Mouse (Mus musculus): ENCODE results near the gene Lum. TPM values are rescaled to one million over a fixed set of nuclear protein-coding genes. Genes with fewer than 3 reads are reported as not detected.

Lum gene
- total RNA-seq (2015; ENCODE audit: low replicate concordance) (not detected in 2 replicates), total RNA-seq (2017; ENCODE audit: low replicate concordance) (not detected in 2 replicates)

DNA sequence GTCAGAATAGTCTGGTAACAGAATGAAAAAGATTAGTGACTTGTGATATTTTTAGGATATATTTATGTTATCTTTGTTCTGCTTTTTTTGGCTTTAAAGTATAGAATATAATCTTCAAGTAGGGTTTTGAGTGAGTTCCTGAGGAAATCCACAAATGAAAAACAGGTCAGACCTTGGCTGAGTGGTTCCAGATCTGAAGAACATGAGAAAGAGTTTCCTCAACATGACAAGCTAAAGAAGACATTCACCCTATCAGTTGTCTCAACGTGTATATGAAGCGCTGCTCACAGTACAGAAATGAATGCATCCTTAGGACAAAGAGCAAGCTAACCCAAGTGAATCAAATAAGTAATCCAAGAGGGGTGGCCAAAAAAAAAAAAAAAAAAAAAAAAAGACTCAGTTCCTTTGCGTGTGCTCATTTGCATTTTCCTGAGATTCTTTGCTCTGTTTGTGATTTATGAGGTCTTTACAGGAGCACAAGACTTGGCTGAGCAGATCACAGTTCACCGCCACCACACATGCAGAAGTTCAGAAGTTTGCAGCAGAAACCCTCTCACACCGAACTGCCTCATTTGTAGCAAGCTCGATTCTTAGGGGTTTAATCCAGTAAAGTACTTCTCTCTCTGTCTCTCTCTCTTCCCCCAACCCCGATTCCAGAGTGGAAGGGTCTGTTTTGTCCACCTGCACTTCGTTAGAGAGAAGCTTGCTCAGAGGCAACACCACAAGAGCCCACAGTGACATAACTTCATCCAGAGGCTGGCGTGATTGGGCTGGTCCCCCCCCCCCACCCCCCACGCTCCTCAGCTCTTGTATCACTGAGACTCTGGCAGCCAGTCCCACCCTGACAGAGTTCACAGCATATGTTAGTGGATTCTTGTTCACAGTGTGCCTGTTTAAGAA, at the start of gene Lum:
TSS of gene Lum (plus strand) at position 172 of the 900 bp plus-strand sequence.
- ATAC-seq (replicated peaks; ENCODE audit: low FRiP score, poor library complexity, severe bottlenecking), result no peak

DNA sequence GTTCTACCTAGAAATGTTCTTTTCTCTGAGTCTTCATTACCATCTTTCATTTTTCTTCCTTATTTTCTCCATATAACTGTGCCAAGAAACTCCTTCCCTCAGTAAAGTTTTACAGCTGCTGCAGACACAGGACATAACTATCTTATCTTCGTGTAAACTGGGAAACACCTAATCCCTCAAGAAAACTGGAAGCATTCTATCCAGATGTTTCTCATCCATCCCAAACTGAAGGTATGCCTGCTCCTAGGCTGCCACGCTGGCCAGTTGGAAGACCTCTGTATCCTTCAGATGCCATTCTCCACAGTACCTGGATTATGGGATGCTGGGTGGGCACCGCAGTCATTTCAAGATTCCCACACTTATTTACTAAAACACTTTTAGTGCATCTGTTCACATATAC, 41.6 kb upstream of the Lum start:
- ATAC-seq (replicated peaks; ENCODE audit: low FRiP score, poor library complexity, severe bottlenecking), result no peak

DNA sequence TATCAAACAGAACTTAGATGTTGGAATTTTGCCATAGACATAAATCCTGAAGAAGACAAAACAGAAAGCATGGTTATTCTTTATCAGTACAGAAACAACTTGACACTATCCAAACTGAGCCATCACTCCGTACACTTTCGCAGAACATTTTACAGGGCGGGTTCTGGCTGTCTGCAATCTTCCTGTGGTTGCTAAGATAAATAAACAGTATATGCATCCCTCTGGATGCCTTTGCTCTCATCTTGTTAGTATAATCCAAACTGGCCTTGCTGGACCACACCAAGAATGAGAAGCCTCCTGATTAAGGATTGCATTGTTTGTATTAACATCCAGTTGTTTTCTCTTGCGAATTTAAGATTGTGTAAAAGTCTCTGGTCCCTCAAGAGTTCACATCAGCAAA, 29.2 kb upstream of the Lum start:
- ATAC-seq (replicated peaks; ENCODE audit: low FRiP score, poor library complexity, severe bottlenecking), result no peak

DNA sequence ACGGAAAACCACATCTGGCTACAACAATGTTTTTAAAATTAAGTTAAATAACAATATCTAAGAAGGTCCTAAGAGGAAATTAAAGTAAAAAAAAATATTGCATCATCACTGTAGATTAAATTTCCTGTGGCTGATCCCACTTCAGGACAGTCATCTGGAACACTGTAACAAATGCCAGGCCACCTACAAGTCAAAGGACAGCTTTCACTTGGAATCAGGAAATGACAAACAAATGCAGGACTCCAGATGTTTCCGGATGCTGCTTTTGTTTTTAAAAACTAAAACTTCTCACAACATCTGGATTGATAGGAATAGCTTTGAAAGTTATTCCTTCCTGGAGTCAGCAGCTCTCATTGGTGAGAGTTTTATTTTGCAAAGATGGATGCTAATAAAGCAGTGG, 28.0 kb upstream of the Lum start:
- no peak for ATAC-seq (replicated peaks; ENCODE audit: low FRiP score, poor library complexity, severe bottlenecking)

- no peak for ATAC-seq (replicated peaks; ENCODE audit: low FRiP score, poor library complexity, severe bottlenecking)
Measured at GRCm38 (mm10) chr10:97538202-97538601, 26.7 kb upstream of the Lum start.

DNA sequence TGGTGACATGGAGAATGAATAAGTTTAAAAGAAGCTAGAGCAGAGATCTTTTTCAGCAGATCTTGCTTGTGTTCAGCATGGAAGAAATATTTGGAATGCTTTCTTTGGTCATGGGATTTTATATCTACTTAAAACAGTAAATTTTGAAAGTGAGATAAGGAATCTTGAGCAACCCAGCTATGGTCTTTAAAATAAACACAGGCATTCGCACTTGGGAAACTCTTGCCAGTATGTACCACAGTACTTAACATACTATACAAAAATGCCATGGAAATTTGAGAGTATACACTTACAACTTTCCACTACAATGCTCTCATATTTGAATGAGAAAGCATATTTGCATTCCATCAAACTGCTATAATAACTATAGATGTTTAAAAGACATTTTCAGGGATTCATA, 17.2 kb upstream of the Lum start:
- no peak for ATAC-seq (replicated peaks; ENCODE audit: low FRiP score, poor library complexity, severe bottlenecking)

DNA sequence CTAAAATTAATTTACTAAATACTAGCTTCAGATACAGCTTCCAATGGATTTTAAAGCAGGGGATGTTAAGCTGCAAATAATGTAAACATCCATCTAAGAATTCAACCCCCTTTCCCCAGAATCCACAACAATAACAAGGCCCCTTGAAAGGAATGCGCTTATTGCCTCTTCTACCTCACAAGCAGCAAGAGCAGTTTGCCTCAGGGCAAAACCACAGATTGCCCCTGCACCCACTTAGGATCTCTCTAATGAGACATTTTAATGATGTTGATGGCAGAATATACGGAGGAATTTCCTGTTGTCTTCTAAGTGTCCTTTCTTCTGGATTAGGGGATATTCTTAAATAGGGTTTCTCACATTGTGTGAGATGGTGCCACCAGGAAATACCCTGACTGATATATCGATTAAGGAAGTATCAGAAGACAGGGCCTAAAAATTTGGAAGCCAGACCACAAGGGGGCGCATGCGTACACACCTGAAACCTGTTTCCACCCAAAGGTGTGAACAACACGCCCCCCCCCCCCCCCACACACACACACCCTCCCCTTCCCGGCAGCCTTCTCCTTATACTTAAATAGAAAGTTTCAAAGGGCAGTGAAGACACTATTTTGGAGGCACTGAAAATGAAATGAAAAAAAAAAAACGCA, 2.7 kb downstream of the Lum start:
- no peak for ATAC-seq (replicated peaks; ENCODE audit: low FRiP score, poor library complexity, severe bottlenecking)

DNA sequence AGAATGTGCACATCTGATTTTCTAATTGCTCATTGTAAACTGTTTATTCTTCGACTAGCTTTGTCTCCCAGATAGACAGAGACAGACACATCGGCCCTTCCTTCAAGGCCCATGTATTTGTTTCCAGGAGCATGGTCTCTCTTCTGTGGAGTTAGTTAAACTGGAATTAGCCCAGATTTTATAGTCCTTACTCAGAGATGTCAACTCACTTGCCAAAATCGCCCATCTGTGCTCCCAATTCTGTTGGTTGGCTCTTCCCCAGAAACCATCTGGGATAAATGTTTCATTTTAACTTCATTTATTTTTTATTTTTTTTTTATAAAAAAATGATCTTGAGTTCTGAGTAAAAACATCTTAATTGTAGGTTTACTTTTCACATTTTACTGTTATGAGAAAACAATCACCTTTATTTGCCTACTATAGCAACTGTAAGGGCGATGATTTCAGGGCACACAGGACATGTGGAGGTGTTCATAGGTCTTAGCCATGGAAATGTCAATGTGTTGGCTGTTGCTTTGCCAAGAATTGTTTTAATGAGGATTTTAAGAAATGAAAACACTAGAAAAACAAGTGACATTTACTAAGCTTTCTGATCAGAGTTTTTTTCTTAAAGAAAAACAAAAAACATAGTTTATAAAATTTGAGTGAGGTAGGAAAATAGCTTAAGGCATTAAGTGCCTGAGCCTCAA, 17.8 kb downstream of the Lum start:
- ATAC-seq (replicated peaks; ENCODE audit: low FRiP score, poor library complexity, severe bottlenecking), result no peak

- no peak for ATAC-seq (replicated peaks; ENCODE audit: low FRiP score, poor library complexity, severe bottlenecking)
Measured at GRCm38 (mm10) chr10:97584176-97584575, 19.2 kb downstream of the Lum start.

DNA sequence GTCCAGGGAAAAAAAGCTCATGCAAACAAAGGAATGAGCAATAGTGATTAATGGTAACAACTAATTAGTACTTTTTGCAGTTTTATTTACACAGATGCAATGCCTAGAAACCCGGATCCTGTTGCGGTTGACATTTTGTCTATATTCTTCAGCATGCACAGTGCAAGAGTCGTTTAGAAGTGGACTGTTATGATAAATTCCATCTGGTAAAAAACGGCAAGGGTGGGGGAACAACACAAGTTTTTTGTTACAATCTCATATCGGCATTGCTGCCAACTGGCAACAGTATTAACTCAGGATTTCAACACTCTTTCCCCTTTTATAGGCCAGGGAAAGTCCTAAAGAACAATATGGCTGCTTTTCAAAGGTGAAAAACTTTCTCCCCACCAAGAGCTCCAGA, 22.2 kb downstream of the Lum start:
- no peak for ATAC-seq (replicated peaks; ENCODE audit: low FRiP score, poor library complexity, severe bottlenecking)

GRCm38 (mm10) chr10:97589574-97589973, 24.6 kb downstream of the Lum start:
- no peak for ATAC-seq (replicated peaks; ENCODE audit: low FRiP score, poor library complexity, severe bottlenecking)

GRCm38 (mm10) chr10:97591036-97591435, 26.1 kb downstream of the Lum start:
- ATAC-seq (replicated peaks; ENCODE audit: low FRiP score, poor library complexity, severe bottlenecking), result no peak

GRCm38 (mm10) chr10:97591685-97592084, 26.8 kb downstream of the Lum start:
- ATAC-seq (replicated peaks; ENCODE audit: low FRiP score, poor library complexity, severe bottlenecking), result no peak

DNA sequence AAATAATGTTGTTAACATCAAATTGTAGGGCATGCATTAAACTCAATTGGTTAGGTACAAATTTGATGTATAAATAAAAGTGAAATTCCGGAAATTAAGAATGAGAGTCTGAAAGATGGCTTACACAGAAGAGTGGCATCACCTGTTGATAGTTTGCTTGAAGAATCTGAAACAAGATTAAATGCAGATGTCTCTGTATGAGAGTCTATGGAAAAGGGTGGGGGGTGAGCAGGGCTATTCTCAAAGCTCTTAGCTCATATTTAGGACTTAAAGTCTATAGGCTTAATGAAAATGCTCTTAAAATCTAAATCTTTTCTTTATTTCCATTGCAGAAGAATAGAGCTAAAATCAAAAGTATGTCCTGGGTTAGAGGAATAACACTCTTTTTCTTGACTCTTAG, 30.8 kb downstream of the Lum start:
- ATAC-seq (replicated peaks; ENCODE audit: low FRiP score, poor library complexity, severe bottlenecking), result no peak

DNA sequence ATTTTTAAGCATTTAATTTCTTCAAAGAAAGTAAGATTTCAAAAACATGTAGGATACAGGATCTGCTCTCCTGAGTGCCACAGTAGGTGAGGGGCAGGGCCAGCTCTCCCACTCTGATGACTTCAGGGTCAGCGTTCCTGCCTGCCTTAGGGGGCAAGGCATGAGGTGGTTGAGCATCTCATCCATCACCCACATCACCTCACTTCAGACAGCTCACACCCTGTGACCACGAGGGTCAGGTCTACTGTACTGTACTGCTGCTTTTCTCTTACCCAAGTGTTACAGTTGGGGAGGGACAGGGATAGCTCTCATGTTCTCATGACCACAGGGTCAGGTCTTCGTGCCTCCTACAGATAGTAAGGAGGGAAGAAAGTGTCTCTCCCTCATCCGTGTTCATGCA, 36.8 kb downstream of the Lum start:
- ATAC-seq (replicated peaks; ENCODE audit: low FRiP score, poor library complexity, severe bottlenecking), result no peak

- no peak for ATAC-seq (replicated peaks; ENCODE audit: low FRiP score, poor library complexity, severe bottlenecking)
Measured at GRCm38 (mm10) chr10:97603256-97603655, 38.3 kb downstream of the Lum start.

- no peak for ATAC-seq (replicated peaks; ENCODE audit: low FRiP score, poor library complexity, severe bottlenecking)
Measured at GRCm38 (mm10) chr10:97606579-97606978, 41.7 kb downstream of the Lum start, which contains the start of gene Kera. Kera (plus strand) TSS chr10:97606879.
